Mouse (Mus musculus) embryonic facial prominence, embryonic 14.5 days (tissue): ENCODE results near the gene Nfe2. TPM values are rescaled to one million over a fixed set of nuclear protein-coding genes. Genes with fewer than 3 reads are reported as not detected.

Experiments
- ATAC-seq: fragments of 200-750 bp; cut with Nextera tagmentation; 2 replicates; pipeline ENCODE4 v1.8.0; 2017; ENCODE audit warnings: low read depth, moderate number of reproducible peaks, moderate TSS enrichment
- DNase-seq: peaks from one replicate; pipeline ENCODE4 v3.0.0-alpha.2; 2015; ENCODE audit warnings: low spot score
- H3K27ac ChIP-seq: fragments of 300-500 bp; sonication (generic); replicated peaks from 2 replicates; pipeline ENCODE4 v1.5.1; 2014; ENCODE audit warnings: low read depth, mild to moderate bottlenecking, low read length, moderate library complexity
- H3K27me3 ChIP-seq: fragments of 300-500 bp; sonication (generic); replicated peaks from 2 replicates; pipeline ENCODE4 v1.6.1; 2014; ENCODE audit warnings: low read length; ENCODE audit not compliant: control insufficient read depth, insufficient read depth
- H3K36me3 ChIP-seq: fragments of 300-500 bp; sonication (generic); 2 replicates; pipeline ENCODE4 v1.6.1; 2014; ENCODE audit warnings: low read length, mixed read lengths; ENCODE audit not compliant: control insufficient read depth, insufficient read depth
- H3K4me1 ChIP-seq: fragments of 300-500 bp; sonication (generic); 2 replicates; pipeline ENCODE4 v1.6.1; 2014; ENCODE audit warnings: antibody characterized with exemption, low read length; ENCODE audit not compliant: control insufficient read depth, insufficient read depth
- H3K4me2 ChIP-seq: fragments of 300-500 bp; sonication (generic); 2 replicates; pipeline ENCODE4 v1.6.1; 2014; ENCODE audit warnings: low read depth, mild to moderate bottlenecking, low read length, moderate library complexity, mixed read lengths
- H3K4me3 ChIP-seq: fragments of 300-500 bp; sonication (generic); 2 replicates; pipeline ENCODE4 v1.5.1; 2014; ENCODE audit warnings: low read depth, mild to moderate bottlenecking, low read length
- H3K9ac ChIP-seq: fragments of 300-500 bp; sonication (generic); 2 replicates; pipeline ENCODE4 v1.6.1; 2014; ENCODE audit warnings: low read depth, mild to moderate bottlenecking, low read length, moderate library complexity, mixed read lengths
- H3K9me3 ChIP-seq: fragments of 300-500 bp; sonication (generic); 2 replicates; pipeline ENCODE4 v1.6.1; 2016; ENCODE audit warnings: low read length; ENCODE audit not compliant: control insufficient read depth
- WGBS: fragments of 180-500 bp; shearing (Covaris S2); extraction: QIAGEN DNeasy Blood & Tissue Kit; methylation state at CpG from one replicate; pipeline ENCODE4 v1.1.7; 2014; 5-methylcytosine and 5-hydroxymethylcytosine counted together
- polyA plus RNA-seq: library from polyadenylated mRNA; unstranded; fragments of >200 nt; fragmentation: Nextera tagmentation; extraction: Ambion mirVana; gene quantifications from 2 replicates; pipeline ENCODE4 v1.2.1, GENCODE M21; 2014

Nfe2 gene
- polyA plus RNA-seq, 1 experiment from 2014 or later, result 2.5 TPM

DNA sequence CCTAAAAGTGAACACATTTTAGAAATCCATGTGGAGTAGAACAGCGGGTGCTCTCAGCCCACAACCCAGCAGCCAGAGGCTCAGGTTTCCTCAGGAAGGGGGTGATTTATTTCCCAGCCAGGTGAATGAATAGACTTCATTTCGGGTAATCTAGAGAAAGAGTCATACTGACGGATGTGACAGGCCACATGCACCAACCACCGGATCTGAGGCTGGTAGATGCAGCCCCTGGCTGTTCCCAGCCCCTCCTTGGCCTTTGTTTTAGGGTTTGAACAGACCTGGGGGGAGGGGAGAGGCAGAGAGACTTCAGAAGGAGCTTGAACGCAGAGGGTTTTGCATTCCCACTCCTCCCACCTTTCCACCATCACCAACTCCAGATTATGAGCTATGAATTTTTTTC lies 37.6 kb upstream of the Nfe2 start:
- peak; percentile 3; the same call in 1 of the 2 replicates for ATAC-seq
- H3K36me3 ChIP-seq, result peaks cover 68% of the 10 kb centered on the region
- 4% methylated on average over 5 of the region's 5 CpGs for WGBS

DNA sequence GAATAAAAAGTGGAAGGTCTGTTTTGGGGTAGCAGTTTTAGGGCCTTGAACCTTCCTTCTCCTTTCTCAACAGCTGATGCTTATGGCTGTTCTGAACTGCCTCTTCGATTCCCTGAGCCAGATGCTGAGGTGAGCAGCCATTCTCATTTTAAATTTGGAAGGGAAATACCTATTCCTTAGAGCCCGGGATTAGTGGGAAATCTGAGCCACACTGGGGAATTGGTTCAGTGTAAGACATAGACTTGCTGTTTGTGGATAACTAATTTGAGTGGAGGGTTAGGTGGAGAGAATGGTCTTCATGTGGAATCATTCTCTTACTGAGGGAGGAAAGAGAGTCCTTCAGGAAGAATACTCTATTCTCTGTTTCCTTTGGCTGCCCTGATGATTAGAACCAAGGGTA lies 36.4 kb upstream of the Nfe2 start:
- Histone ChIP-seq H3K36me3 (peaks cover 76% of the 10 kb centered on the region), H3K9ac (no peak overlapping the region), H3K4me2 (no peak overlapping the region), H3K4me1 (peaks cover 42% of the 10 kb centered on the region), H3K27ac (peak overlapping the region; percentile 59; the same call in 1 of the 2 replicates), H3K4me3 (no peak overlapping the region), H3K27me3 (no peaks in the 10 kb centered on the region), H3K9me3 (no peaks in the 10 kb centered on the region)
- DNase-seq (peak; percentile 79), ATAC-seq (no peak; the same call in 1 of the 2 replicates)
- 23% methylated on average over 2 of the region's 2 CpGs for WGBS

More for the DNA sequence above, 37.6 kb upstream of the Nfe2 start:
- Histone ChIP-seq H3K4me1 (peaks cover 54% of the 10 kb centered on the region), H3K9me3 (no peaks in the 10 kb centered on the region), H3K9ac (no peak overlapping the region), H3K27me3 (no peaks in the 10 kb centered on the region), H3K4me3 (no peak overlapping the region), H3K27ac (peak overlapping the region; percentile 59), H3K4me2 (no peak overlapping the region)
- peak; percentile 62 for DNase-seq

DNA sequence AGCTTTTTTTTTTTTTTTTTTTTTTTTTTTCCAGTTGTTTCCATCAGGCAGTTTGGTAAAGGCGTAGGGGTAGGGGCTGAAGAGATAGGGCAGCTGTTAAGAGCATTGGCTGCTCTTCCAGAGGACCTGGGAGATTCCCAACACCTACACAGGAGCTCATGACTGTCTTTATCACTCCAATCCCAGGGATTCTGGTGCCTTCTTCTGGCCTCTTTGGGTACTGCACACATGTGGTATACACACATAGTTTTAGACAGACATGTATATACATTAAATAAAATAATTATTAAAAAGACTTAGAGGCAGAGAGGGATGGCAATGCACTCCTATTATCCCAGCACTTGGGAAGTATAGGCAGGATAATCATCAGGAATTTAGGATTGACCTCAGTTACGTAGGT lies 35.2 kb upstream of the Nfe2 start:
- Histone ChIP-seq H3K9ac (no peak overlapping the region), H3K27ac (0 out of 2 replicates have a peak overlapping the region, but pooled peaks have one; percentile 24), H3K9me3 (no peaks in the 10 kb centered on the region), H3K27me3 (no peaks in the 10 kb centered on the region), H3K4me3 (no peak overlapping the region), H3K4me2 (no peak overlapping the region), H3K4me1 (peaks cover 29% of the 10 kb centered on the region), H3K36me3 (peaks cover 69% of the 10 kb centered on the region)
- 93% methylated on average over 2 of the region's 2 CpGs for WGBS
- ATAC-seq, result no peak
- no peak for DNase-seq

DNA sequence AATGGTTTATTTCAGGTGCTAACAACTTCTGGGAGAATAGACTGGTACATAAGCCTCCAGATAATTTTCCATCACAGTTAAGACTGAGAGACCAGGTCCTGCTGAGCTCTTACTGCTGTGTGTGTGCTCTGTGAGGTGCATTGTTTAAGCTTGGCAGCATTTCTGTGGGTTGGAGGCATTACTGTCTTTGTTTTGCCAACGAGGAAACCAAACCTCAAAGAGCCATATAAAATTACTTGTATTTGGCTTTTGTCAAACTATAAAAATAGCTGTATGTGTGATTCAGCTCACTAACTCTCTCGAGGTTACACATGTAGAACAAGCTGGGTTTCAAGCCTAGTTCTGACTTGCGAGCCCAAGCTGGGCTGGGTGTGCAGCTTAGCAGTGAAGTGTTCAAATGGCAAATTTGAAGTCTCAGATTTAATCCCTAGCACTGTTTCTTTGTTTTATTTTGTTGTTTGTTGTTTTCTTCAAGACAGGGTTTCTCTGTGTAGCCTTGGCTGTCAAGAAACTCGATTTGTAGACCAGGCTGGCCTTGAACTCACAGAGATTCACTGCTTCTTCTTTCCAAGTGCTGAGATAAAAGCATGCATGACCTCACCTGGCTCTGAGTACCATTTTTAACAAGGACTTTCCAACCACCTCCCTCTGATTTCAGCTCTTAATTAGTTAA lies 34.6 kb upstream of the Nfe2 start:
- H3K4me3 ChIP-seq, result no peak overlapping the region
- no peak overlapping the region for H3K9ac ChIP-seq
- peaks cover 24% of the 10 kb centered on the region for H3K4me1 ChIP-seq
- no peak overlapping the region for H3K4me2 ChIP-seq
- H3K27me3 ChIP-seq, result no peaks in the 10 kb centered on the region
- 63% methylated on average over 4 of the region's 4 CpGs for WGBS
- no peaks in the 10 kb centered on the region for H3K9me3 ChIP-seq
- peak; percentile 67; the same call in 1 of the 2 replicates for ATAC-seq
- peak overlapping the region; percentile 24; the same call in 1 of the 2 replicates for H3K27ac ChIP-seq
- H3K36me3 ChIP-seq, result peaks cover 66% of the 10 kb centered on the region
- peak; percentile 75 for DNase-seq

DNA sequence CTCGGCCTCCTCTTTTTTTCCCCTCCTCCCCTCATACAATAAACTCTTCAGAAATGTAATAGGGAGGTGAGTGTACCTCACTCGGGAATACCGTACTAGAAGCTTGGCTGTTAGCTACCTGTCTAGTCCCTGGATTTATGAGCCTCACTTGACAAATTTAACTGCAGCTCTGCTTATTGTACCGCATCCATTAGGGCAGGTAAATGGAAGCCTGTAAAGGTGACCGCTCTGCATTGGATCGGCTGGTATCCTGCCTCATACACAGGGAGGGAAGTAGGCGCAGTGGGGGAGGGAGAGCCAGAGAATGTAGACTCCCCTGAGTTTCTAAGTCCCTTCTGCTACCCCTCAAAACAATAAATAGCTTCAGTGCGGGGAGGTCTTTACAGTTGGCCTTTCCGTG lies 32.6 kb upstream of the Nfe2 start:
- no peak for ATAC-seq
- Histone ChIP-seq H3K36me3 (peaks cover 57% of the 10 kb centered on the region), H3K9ac (no peak overlapping the region), H3K4me1 (peaks cover 11% of the 10 kb centered on the region), H3K4me2 (no peak overlapping the region), H3K9me3 (no peaks in the 10 kb centered on the region), H3K4me3 (no peak overlapping the region), H3K27me3 (no peaks in the 10 kb centered on the region), H3K27ac (no peak overlapping the region)
- 92% methylated on average over 9 of the region's 9 CpGs for WGBS
- DNase-seq, result no peak

DNA sequence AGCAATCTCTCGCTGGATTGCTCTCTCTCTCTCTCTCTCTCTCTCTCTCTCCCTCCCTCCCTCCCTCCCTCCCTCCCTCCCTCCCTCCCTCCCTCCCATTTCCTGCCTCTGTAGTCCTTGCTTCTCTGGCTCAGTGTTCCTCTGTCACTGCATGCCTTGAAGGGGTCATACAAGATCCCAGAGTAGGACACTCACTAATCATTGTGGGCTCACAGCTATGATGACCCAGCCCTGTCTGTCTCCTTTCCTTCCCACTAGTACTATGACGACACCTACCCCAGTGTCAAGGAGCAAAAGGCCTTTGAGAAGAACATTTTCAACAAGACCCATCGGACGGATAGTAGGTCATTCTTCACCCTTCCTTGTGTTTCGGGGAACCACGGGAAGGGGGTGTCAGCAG lies 32.2 kb upstream of the Nfe2 start:
- Histone ChIP-seq H3K36me3 (peaks cover 56% of the 10 kb centered on the region), H3K4me3 (no peak overlapping the region), H3K27ac (no peak overlapping the region), H3K9me3 (no peaks in the 10 kb centered on the region), H3K4me2 (no peak overlapping the region), H3K27me3 (no peaks in the 10 kb centered on the region), H3K9ac (no peak overlapping the region), H3K4me1 (peaks cover 11% of the 10 kb centered on the region)
- ATAC-seq (no peak), DNase-seq (no peak)
- WGBS, result 69% methylated on average over 6 of the region's 6 CpGs

DNA sequence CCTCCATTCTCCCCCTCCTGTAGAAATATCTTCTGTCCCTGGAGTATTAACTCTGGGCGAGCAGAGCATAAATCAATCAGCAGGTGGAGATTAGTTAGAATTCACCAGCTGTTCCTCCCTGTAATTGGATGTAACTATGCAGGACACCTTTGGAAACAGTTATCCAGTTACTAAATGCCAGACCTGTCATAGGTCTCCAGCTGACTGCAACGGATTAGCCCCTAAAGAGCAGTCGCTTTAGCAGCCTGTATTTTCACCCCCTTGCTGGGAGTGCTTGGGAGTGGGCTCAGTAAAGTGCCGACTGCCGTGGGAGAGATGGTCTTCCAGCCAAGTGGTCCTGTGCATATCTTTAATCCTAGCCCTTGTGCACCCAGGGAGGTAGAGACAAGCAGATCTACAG lies 31.4 kb upstream of the Nfe2 start:
- Histone ChIP-seq H3K36me3 (peaks cover 56% of the 10 kb centered on the region), H3K4me1 (peaks cover 17% of the 10 kb centered on the region), H3K27ac (peak overlapping the region; percentile 34; the same call in 1 of the 2 replicates), H3K4me2 (no peak overlapping the region), H3K27me3 (no peaks in the 10 kb centered on the region), H3K9me3 (no peaks in the 10 kb centered on the region), H3K9ac (no peak overlapping the region), H3K4me3 (no peak overlapping the region)
- no peak for ATAC-seq
- DNase-seq, result no peak
- 40% methylated on average over 5 of the region's 5 CpGs for WGBS

DNA sequence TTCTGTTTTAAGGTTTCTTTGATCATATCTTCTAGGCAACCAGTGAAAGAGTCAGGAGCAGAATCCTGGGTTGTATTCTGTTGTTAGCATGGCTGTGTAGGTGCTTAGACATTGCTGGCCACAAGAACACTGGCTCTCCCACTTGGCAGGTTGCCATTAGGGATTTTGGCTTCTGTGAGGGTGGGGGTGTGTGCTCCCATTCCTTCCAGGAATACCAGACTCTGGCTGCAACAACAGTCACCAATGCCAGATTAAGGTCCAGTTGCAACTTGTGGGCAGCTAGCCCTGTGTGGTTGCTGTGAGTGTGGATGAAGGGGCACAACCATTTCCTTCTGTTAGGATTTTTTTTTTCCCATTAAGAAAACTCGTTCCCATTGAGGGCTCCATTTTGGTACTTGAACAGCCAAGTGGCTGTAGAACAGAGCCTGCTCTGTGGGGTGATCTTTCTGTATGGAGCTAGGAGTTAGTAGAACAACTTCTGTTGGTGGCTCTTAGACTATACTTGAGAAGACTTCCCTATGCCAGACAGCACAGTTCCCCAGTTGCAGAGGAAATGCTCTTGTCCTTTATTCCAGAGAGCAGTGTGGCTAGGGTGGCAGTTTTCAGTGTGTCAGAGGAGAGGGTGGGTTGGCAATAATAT lies 27.7 kb upstream of the Nfe2 start:
- H3K4me3 ChIP-seq, result no peak overlapping the region
- no peak overlapping the region for H3K9ac ChIP-seq
- H3K27ac ChIP-seq, result peak overlapping the region; percentile 63
- ATAC-seq (peak; percentile 51), DNase-seq (peak; percentile 74)
- no peaks in the 10 kb centered on the region for H3K27me3 ChIP-seq
- whole genome bisulfite sequencing, result 68% methylated on average over 1 of the region's 1 CpGs
- H3K36me3 ChIP-seq, result peaks cover 25% of the 10 kb centered on the region
- peaks cover 17% of the 10 kb centered on the region for H3K4me1 ChIP-seq
- H3K9me3 ChIP-seq, result no peaks in the 10 kb centered on the region
- H3K4me2 ChIP-seq, result no peak overlapping the region
